Mouse (Mus musculus) midbrain, postnatal 0 days (tissue): ENCODE measurements at regions not wholly inside any gene's neighbourhood (a gene's known extent, or its start where the extent isn't known, plus 50 kb on each side); places are given as distances from the start of the nearest gene placed in this dataset.

Source experiments
- ATAC-seq: fragments of 200-750 bp; cut with Nextera tagmentation; 2 replicates; pipeline ENCODE4 v1.8.0; 2017; ENCODE audit warnings: moderate number of reproducible peaks, mild to moderate bottlenecking, moderate TSS enrichment, moderate library complexity; ENCODE audit not compliant: low FRiP score
- DNase-seq: peaks from one replicate; pipeline ENCODE4 v3.0.0-alpha.2; 2015; ENCODE audit warnings: low spot score
- H3K27ac ChIP-seq: fragments of 300-500 bp; sonication (generic); 2 replicates; pipeline ENCODE4 v1.5.1; 2014; ENCODE audit warnings: low read depth, mild to moderate bottlenecking, low read length, mixed read lengths
- H3K27me3 ChIP-seq: fragments of 300-500 bp; sonication (generic); 2 replicates; pipeline ENCODE4 v1.6.1; 2014; ENCODE audit warnings: low read length, control low read depth, mixed read lengths; ENCODE audit not compliant: insufficient read depth
- H3K36me3 ChIP-seq: fragments of 300-500 bp; sonication (generic); 2 replicates; pipeline ENCODE4 v1.6.1; 2014; ENCODE audit warnings: low read length, control low read depth, mixed read lengths; ENCODE audit not compliant: insufficient read depth
- H3K4me1 ChIP-seq: fragments of 300-500 bp; sonication (generic); 2 replicates; pipeline ENCODE4 v1.6.1; 2014; ENCODE audit warnings: mild to moderate bottlenecking, control low read depth, antibody characterized with exemption, low read length, mixed read lengths; ENCODE audit not compliant: insufficient read depth
- H3K4me2 ChIP-seq: fragments of 300-500 bp; sonication (generic); 2 replicates; pipeline ENCODE4 v1.6.1; 2014; ENCODE audit warnings: low read depth, mild to moderate bottlenecking, low read length, mixed read lengths; ENCODE audit not compliant: poor library complexity, severe bottlenecking
- H3K4me3 ChIP-seq: fragments of 300-500 bp; sonication (generic); 2 replicates; pipeline ENCODE4 v1.5.1; 2014; ENCODE audit warnings: low read depth, mild to moderate bottlenecking, low read length, moderate library complexity
- H3K9ac ChIP-seq: fragments of 300-500 bp; sonication (generic); replicated peaks from 2 replicates; pipeline ENCODE4 v1.6.1; 2014; ENCODE audit warnings: mild to moderate bottlenecking, low read length, moderate library complexity, mixed read lengths; ENCODE audit not compliant: poor library complexity, severe bottlenecking
- H3K9me3 ChIP-seq: fragments of 300-500 bp; sonication (generic); 2 replicates; pipeline ENCODE4 v1.6.1; 2016; ENCODE audit warnings: low read length, control low read depth
- CTCF ChIP-seq: IDR thresholded peaks from 2 replicates; pipeline ENCODE4 v1.5.1; 2016; ENCODE audit warnings: antibody characterized with exemption, mild to moderate bottlenecking
- WGBS: fragments of 180-500 bp; shearing (Covaris S2); extraction: QIAGEN DNeasy Blood & Tissue Kit; methylation state at CpG from one replicate; pipeline ENCODE4 v1.1.7; 2014; 5-methylcytosine and 5-hydroxymethylcytosine counted together

DNA sequence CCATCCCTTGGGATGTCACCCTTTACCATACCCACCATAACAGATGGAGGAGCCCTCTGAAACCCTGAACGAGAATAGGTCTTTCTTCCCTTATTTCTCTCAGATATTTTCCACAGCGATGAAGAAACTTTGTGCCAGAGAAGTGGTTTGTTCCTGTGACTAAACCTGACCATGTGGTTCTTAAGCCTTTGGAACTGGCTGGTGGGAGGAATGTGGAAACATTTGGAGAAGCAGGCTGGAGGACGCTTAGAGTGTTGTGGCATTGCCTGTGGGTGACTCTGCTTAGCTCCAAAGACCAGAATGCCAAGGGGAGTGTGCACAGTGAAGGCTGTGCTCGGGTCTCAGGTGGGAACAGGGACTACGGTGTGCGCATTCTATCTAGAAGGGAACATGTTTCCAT lies 77.7 kb upstream of the Otos start:
- no peaks in the 10 kb centered on the region for H3K9me3 ChIP-seq
- no peaks in the 10 kb centered on the region for H3K4me1 ChIP-seq
- H3K4me3 ChIP-seq, result no peak overlapping the region
- TF ChIP-seq CTCF, result no peak
- H3K36me3 ChIP-seq, result no peaks in the 10 kb centered on the region
- ATAC-seq (no peak), DNase-seq (no peak)
- 89% methylated on average over 6 of the region's 6 CpGs for whole genome bisulfite sequencing
- no peak overlapping the region for H3K4me2 ChIP-seq
- no peaks in the 10 kb centered on the region for H3K27me3 ChIP-seq
- no peak overlapping the region for H3K9ac ChIP-seq
- H3K27ac ChIP-seq, result no peak overlapping the region

DNA sequence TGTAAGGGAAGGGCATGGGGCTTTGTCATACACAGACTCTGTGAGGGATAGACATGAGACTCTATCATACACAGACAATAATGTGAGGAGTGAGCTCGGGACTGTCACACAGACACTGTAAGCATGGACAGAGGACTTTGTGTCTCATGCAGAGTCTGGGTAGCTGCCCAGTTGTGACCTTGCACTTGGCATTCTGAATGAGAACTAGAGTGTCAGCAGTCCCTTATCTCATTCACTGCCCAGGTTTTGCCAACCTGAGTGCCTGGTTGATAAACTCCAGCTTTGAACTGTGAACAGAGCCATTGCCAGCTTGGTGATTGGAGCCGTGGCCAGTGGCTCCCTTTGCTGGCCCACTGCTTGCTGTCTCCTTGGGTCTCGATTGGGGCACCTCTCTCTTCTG lies 75.5 kb upstream of the Otos start:
- WGBS, result 77% methylated on average over 3 of the region's 3 CpGs
- ATAC-seq (no peak), DNase-seq (no peak)

DNA sequence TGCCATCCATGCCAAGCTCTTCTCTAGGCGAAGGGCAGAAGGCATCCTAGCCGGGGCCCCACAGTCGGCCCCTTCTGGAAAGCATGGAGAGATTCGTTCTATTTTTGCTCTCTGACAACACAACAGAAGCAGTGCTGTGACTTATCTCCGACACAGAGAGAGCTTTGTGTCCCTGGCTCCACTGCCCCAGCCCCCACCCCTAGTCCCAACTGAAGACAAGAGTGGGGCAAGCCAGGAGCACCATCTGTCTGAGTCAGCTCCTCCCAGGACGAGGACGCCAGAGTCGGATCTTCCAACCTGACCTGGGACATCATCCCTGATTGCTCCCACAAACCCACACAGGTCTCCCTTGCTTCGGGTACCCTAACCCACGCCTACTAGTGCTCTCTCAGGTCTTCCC lies 71.9 kb upstream of the Otos start:
- H3K9me3 ChIP-seq, result no peaks in the 10 kb centered on the region
- TF ChIP-seq CTCF, result no peak
- H3K27me3 ChIP-seq, result no peaks in the 10 kb centered on the region
- no peaks in the 10 kb centered on the region for H3K36me3 ChIP-seq
- no peaks in the 10 kb centered on the region for H3K4me1 ChIP-seq
- no peak for ATAC-seq
- H3K4me2 ChIP-seq, result no peak overlapping the region
- no peak overlapping the region for H3K4me3 ChIP-seq
- no peak for DNase-seq
- no peak overlapping the region for H3K9ac ChIP-seq
- WGBS, result 68% methylated on average over 10 of the region's 10 CpGs
- no peak overlapping the region for H3K27ac ChIP-seq

More for the DNA sequence above, 75.5 kb upstream of the Otos start:
- no peak for TF ChIP-seq CTCF
- Histone ChIP-seq H3K4me2 (no peak overlapping the region), H3K9me3 (no peaks in the 10 kb centered on the region), H3K27ac (no peak overlapping the region), H3K27me3 (no peaks in the 10 kb centered on the region), H3K4me3 (no peak overlapping the region), H3K36me3 (no peaks in the 10 kb centered on the region), H3K4me1 (no peaks in the 10 kb centered on the region), H3K9ac (no peak overlapping the region)

DNA sequence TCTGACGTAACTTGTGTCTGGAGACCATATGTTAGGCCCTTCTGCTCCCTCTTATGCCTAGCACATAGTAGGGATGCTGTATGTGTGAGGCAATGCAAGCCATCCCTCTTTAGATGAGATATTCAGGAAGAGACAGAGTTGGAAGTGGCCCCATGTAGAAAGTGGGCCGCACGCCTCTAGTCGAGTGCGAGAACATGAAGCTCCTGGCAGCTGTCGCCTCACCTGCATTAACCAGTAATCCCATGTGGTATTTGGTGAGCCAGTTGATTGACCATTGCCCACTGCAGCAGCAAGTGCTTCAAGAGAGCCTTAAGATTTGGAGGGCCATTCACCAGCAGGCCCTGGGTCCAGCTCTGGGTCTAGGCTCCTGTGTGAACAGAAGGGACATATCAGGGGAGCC lies 71.2 kb upstream of the Otos start:
- ATAC-seq (no peak), DNase-seq (no peak)
- no peaks in the 10 kb centered on the region for H3K27me3 ChIP-seq
- TF ChIP-seq CTCF, result no peak
- H3K4me3 ChIP-seq, result no peak overlapping the region
- no peak overlapping the region for H3K27ac ChIP-seq
- H3K36me3 ChIP-seq, result no peaks in the 10 kb centered on the region
- H3K9me3 ChIP-seq, result no peaks in the 10 kb centered on the region
- no peak overlapping the region for H3K9ac ChIP-seq
- H3K4me2 ChIP-seq, result no peak overlapping the region
- no peaks in the 10 kb centered on the region for H3K4me1 ChIP-seq
- WGBS, result 94% methylated on average over 6 of the region's 6 CpGs

DNA sequence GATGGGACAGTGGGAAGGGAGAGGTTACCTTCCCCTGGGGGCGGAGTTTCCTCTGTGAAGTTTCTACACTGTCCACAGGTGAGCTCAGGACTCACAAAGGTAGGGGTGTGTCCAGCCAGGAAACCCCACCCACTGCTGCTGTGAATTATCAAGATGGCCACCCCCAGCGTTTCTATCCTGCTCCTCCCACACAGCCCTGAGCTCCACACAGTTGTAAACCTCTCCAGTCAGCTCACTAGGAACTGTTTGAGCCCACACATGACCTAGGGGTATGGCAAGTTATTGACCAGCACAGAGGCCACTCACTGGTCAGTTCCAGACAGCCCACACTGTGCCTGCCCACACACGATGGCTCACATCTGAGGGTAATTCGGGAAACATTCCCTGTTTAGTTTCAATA lies 69.5 kb upstream of the Otos start:
- Histone ChIP-seq H3K36me3 (no peaks in the 10 kb centered on the region), H3K27ac (no peak overlapping the region), H3K27me3 (no peaks in the 10 kb centered on the region), H3K4me2 (no peak overlapping the region), H3K9me3 (no peaks in the 10 kb centered on the region), H3K9ac (no peak overlapping the region), H3K4me1 (no peaks in the 10 kb centered on the region), H3K4me3 (no peak overlapping the region)
- WGBS, result 78% methylated on average over 4 of the region's 4 CpGs
- TF ChIP-seq CTCF, result no peak
- ATAC-seq (no peak), DNase-seq (no peak)

DNA sequence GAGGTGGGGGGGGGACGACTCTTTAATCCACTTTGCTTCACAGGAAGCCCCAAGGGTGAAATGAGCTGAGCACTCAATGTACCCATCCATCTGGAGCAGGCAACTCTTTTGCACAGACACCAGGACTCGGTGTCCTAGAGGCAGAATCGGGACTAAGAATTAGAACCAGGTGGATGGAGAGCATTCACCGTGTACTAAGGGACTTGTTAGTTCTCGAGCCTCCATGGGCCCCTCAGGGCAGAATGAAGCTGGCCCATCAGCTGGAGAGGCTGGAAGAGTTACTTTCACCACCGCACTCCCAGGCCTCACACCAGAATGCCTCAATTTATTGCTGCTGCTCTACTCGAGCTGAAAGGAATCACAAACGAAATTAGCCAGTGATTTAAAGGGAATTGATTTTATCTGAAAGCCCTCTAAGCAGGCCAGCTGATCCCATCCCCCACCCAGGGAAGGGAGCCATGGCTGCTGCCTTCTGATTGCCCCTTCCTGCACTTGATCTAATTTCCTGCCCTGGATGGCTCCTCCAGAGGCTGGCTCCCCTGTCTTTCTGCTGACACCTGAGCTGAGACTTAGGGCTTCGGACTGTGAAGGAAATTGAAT lies 66.2 kb upstream of the Otos start:
- Histone ChIP-seq H3K27ac (no peak overlapping the region), H3K4me1 (no peaks in the 10 kb centered on the region), H3K4me2 (no peak overlapping the region), H3K4me3 (no peak overlapping the region), H3K9ac (no peak overlapping the region; the same call in 1 of the 2 replicates), H3K36me3 (no peaks in the 10 kb centered on the region), H3K27me3 (no peaks in the 10 kb centered on the region), H3K9me3 (no peaks in the 10 kb centered on the region)
- no peak for TF ChIP-seq CTCF
- DNase-seq, result no peak
- 56% methylated on average over 9 of the region's 9 CpGs for WGBS
- ATAC-seq, result no peak
